Mouse (Mus musculus): ENCODE data around the gene Atp1a2.

GRCm38 (mm10) chr1:172288900-172289616, 8.8 kb downstream of the Atp1a2 start:
- TF ChIP-seq CTCF (IDR thresholded peaks at IDR 0.05; ENCODE audit: insufficient read depth, low read length) (no peak), POLR2A (IDR thresholded peaks at IDR 0.05; ENCODE audit: borderline replicate concordance, extremely low read depth, low read depth, low read length) (no peak)
